Mouse (Mus musculus): ENCODE data around the gene Uba5. TPM values are rescaled to one million over a fixed set of nuclear protein-coding genes. Genes with fewer than 3 reads are reported as not detected.

Gene Uba5
- 55.9 and 57.5 TPM in 2 replicates for polyA plus RNA-seq (2012; rRNA removed)

- DNase-seq (ENCODE audit: extremely low spot score in 1 of 2, low spot score in 1 of 2), result peak in 1 of 2 experiments; percentile 7
These were observed at the start of gene Uba5 for GRCm38 (mm10) chr9:104062430-104063243. Gene Uba5 (minus strand): TSS chr9:104063134.

DNA sequence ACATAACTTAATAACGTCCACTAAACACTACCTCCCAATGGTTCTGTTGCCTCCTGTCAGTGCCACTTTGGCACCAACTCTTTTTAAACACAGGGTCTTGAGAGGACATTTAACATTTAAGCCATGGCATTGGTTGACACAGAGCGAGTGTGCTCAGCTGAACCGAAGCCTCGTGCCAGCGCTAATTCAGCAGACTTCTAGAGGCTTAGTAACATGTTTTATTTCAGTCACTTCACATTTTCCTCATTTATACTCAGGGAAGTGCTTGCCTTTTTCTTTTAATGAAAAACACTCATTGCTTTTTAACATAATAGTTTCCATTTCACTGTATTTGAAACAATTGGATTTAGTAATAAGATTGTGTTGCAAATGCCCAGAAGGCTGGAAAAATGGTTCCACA lies 46.2 kb upstream of the Uba5 start:
- no peak for DNase-seq (ENCODE audit: extremely low spot score in 1 of 2, low spot score in 1 of 2)

DNA sequence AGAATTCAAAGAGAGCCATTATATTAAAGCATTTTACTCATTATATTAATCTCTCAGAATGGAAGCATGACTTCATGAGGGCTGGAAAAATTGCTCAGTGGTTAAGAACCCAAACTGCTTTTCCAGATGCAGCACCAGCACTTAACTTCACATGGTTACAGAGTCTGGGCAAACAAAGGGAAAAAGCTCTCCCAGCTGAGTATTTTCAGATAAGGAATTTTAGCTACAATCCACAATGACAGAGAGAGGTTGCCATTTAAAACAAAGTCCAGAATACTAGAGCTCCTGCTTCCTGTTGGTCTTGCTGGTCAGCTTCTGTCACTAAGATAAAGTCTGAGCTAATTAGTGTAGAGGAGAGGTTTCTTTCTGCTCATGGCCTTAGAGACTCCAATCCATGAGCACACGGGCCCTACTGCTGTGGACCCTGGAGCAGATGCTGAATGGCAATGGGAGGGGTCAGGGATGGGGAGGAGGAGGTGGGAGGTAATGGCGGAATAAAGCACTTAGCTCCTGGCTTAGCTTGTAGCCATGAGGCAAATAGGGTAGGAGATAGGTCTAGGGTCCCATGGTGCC lies 45.7 kb upstream of the Uba5 start:
- no peak for DNase-seq (ENCODE audit: extremely low spot score in 1 of 2, low spot score in 1 of 2)

DNA sequence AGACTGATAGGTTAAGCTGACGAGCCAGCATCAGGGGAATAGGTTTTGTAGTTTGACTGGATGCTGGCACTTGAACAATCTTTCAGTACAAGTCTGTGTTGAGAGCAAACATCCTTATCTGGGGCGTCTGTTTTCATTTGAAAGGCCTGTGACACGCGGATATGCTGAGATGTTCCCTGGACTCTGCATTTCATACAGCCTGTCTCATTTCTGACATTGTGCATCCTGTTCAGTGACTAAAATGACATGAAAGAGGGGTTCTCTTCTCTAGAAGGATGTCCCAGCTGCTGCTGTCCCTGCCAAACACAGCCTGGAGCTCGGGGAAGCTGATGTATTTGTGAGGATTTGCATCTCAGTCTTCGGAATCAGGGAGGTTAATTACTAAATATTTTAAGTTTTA lies 44.5 kb upstream of the Uba5 start:
- no peak for DNase-seq (ENCODE audit: extremely low spot score in 1 of 2, low spot score in 1 of 2)

GRCm38 (mm10) chr9:104106930-104107329 lies 44.0 kb upstream of the Uba5 start:
- no peak for DNase-seq (ENCODE audit: extremely low spot score in 1 of 2, low spot score in 1 of 2)

DNA sequence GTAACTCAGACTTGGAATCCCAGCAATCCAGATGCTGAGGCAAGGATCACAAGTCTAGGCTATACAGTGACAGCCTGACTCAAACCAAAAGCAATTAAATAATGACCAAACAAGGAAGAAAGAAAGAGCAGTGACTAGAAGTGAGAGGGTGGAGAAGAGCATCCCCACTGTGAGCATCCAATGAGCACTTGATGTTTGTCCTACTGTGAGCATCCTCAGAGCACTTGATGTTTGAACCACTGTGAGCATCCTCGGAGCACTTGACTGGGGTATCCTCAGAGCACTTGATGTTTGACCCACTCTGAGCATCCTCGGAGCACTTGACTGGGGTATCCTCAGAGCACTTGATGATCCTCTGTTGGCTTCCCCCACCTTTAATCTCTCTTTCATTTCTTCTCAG lies 42.1 kb upstream of the Uba5 start:
- no peak for DNase-seq (ENCODE audit: extremely low spot score in 1 of 2, low spot score in 1 of 2)

GRCm38 (mm10) chr9:104102901-104103300 lies 40.0 kb upstream of the Uba5 start:
- no peak for DNase-seq (ENCODE audit: extremely low spot score in 1 of 2, low spot score in 1 of 2)

DNA sequence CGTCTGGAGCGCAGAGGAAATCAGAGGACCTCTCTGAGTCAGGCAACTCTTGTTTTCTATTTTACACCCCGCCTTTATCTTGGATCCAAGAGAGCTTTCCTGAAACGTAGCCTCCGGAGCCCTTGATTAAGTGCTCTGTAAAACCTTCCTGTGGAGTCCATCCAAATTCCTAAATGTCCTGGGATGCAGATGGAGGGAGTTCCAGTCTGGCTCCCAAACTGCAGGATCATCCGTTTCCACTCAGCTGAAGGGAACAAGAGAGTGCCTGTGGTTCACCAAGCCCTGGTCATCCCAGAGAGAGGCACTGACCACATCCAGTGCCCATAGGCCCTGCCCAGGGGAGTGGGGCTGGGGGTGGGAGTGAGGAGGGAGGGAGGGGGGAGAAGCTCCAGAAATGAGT lies 39.4 kb upstream of the Uba5 start:
- DNase-seq (ENCODE audit: extremely low spot score in 1 of 2, low spot score in 1 of 2), result no peak

- no peak for DNase-seq (ENCODE audit: extremely low spot score in 1 of 2, low spot score in 1 of 2)
These were observed 38.5 kb upstream of the Uba5 start for GRCm38 (mm10) chr9:104101458-104101857.

GRCm38 (mm10) chr9:104100822-104101221 lies 37.9 kb upstream of the Uba5 start:
- DNase-seq (ENCODE audit: extremely low spot score in 1 of 2, low spot score in 1 of 2), result no peak

- no peak for DNase-seq (ENCODE audit: extremely low spot score in 1 of 2, low spot score in 1 of 2)
These were observed 36.1 kb upstream of the Uba5 start for GRCm38 (mm10) chr9:104099060-104099459.

- no peak for DNase-seq (ENCODE audit: extremely low spot score in 1 of 2, low spot score in 1 of 2)
These were observed 35.3 kb upstream of the Uba5 start for GRCm38 (mm10) chr9:104098256-104098655.

DNA sequence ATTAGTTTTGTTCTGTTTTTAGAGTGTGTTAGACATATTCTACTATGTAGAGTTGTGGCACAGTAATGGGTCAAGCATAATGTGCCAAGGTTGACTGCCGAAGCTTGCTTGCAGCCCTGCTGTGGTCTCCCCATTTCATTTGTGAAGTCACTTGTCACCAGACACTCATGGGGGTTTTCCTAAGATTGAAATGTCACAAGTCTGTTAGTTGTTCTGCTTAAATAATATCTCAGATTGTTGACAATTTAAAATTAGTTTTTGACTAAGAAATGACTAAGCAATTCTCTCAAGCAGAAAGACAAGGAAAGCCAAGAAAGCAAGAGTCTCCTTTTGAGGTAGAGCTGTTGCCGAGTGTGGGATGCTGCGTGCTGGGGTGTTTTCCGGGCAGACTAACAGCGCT lies 30.0 kb upstream of the Uba5 start:
- DNase-seq (ENCODE audit: extremely low spot score in 1 of 2, low spot score in 1 of 2), result peak in 1 of 2 experiments; percentile 21

DNA sequence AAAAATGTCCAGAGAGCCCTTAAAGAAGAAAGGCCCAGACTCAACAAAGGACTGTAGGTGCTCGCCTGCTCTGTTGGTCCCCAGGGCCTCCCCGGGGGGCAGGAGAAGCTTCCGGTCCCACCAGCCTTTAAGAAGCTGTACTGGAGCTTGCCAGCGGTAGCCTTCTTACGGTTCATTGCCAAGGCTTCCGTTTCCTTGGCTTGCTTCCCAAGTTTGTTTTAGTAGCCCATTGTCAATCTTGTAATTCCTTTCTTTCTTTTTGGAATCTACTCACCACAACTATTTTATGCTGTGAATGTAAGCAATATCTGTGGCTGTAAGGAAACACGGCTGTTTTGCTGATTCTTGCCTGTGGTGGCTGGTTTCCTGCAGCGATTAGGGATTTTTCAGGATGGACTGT lies 25.6 kb upstream of the Uba5 start:
- peak in 1 of 2 experiments; percentile 21 for DNase-seq (ENCODE audit: extremely low spot score in 1 of 2, low spot score in 1 of 2)

- DNase-seq (ENCODE audit: extremely low spot score in 1 of 2, low spot score in 1 of 2), result no peak
These were observed 22.9 kb upstream of the Uba5 start for GRCm38 (mm10) chr9:104085730-104086429.

GRCm38 (mm10) chr9:104080038-104080437 lies 17.1 kb upstream of the Uba5 start:
- DNase-seq (ENCODE audit: extremely low spot score in 1 of 2, low spot score in 1 of 2), result no peak

DNA sequence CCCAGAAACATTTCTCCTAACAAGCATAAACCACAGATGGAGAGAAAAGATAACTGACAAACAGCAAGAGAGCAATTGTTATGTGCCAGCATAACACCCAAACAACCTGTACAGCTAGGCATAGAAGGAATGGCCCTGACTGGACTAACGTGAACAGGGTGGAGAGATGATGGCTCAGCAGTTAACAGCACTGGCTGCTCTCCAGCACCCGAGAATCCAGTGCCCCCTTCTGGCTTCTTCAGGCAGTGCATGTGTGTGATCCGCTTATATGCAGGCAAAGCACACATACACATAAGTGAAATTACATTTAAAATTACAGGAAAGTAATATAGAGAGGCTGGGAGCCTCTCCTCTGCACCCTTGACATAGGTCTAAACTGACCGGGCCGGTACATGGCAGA lies 16.4 kb upstream of the Uba5 start:
- DNase-seq (ENCODE audit: extremely low spot score in 1 of 2, low spot score in 1 of 2), result peak in 1 of 2 experiments; percentile 57

DNA sequence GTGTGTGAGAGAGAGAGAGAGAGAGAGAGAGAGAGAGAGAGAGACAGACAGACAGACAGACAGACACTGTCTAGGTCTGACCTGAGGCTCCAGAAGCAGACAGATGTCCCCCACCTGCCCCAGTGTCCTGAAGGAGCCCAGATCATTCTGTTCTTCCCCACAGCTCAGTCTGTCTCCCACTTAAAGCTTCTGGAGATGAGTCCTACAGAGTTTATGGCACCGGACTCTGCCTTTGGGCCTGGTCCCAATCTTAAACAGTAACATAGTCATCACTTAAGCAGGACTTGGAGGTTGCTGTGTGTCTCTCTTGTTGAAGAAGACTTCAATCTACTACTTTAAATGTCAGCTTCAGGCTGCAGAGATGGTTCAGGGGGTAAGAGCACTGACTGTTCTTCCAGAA lies 15.8 kb upstream of the Uba5 start:
- no peak for DNase-seq (ENCODE audit: extremely low spot score in 1 of 2, low spot score in 1 of 2)

DNA sequence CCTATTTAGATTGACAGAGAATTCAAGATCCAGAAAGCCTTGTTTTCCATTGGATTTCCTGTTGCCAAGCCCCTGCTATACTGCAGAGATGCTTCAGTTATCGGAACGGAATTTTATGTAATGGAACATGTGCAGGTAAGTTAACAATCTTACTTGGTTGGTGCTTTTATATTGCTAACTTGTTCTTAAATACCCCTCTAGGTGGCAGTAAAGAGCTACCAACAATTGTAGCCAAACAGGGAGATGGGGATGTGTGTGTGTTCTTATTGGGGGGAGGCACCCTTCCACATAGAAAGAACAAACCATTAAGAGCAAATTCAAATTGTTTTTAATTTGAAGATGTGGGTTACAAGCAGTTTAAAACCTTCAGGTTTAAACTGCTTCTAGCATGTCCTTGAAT lies 12.9 kb upstream of the Uba5 start:
- DNase-seq (ENCODE audit: extremely low spot score in 1 of 2, low spot score in 1 of 2), result peak in 1 of 2 experiments; percentile 47

- no peak for DNase-seq (ENCODE audit: extremely low spot score in 1 of 2, low spot score in 1 of 2)
These were observed 8.1 kb upstream of the Uba5 start for GRCm38 (mm10) chr9:104070863-104071604.

- DNase-seq (ENCODE audit: extremely low spot score in 1 of 2, low spot score in 1 of 2), result no peak
These were observed 7.3 kb upstream of the Uba5 start for GRCm38 (mm10) chr9:104070241-104070640.
